Mouse (Mus musculus) layer of hippocampus, adult 11-12 months (tissue): ENCODE measurements around the gene Abcc3.
"Not testable (repeated sequence)": the region's sequence is repeated elsewhere in the genome, so short reads cannot be mapped to it uniquely, and the experiment has no call there.

ENCODE experiments used
- DNase-seq: peaks from one replicate; pipeline ENCODE4 v3.0.0; 2022; ENCODE audit warnings: low spot score

Abcc3 gene

GRCm38 (mm10) chr11:94402731-94403130, 9.9 kb upstream of the Abcc3 start:
- no peak for DNase-seq

GRCm38 (mm10) chr11:94402029-94402428, 9.2 kb upstream of the Abcc3 start:
- not testable (repeated sequence) for DNase-seq

GRCm38 (mm10) chr11:94400996-94401395, 8.2 kb upstream of the Abcc3 start:
- DNase-seq = no peak

GRCm38 (mm10) chr11:94394107-94394506, 1.3 kb upstream of the Abcc3 start:
- DNase-seq = no peak

GRCm38 (mm10) chr11:94393490-94393889, 693 bp upstream of the Abcc3 start:
- DNase-seq = not testable (repeated sequence)

GRCm38 (mm10) chr11:94391661-94392060, 1.1 kb downstream of the Abcc3 start:
- DNase-seq = no peak

GRCm38 (mm10) chr11:94390825-94391224, 2.0 kb downstream of the Abcc3 start:
- DNase-seq = no peak

GRCm38 (mm10) chr11:94389724-94390396, 2.9 kb downstream of the Abcc3 start:
- no peak for DNase-seq

GRCm38 (mm10) chr11:94389021-94389420, 3.8 kb downstream of the Abcc3 start:
- no peak for DNase-seq

- no peak for DNase-seq
Observed at GRCm38 (mm10) chr11:94387756-94388155, 5.0 kb downstream of the Abcc3 start.

- DNase-seq = peak; percentile 53
Observed at GRCm38 (mm10) chr11:94385977-94386771, 6.6 kb downstream of the Abcc3 start.

- DNase-seq = no peak
Observed at GRCm38 (mm10) chr11:94379736-94380135, 13.1 kb downstream of the Abcc3 start.

- DNase-seq = no peak
Observed at GRCm38 (mm10) chr11:94379061-94379460, 13.7 kb downstream of the Abcc3 start.

- no peak for DNase-seq
Observed at GRCm38 (mm10) chr11:94374276-94374948, 18.4 kb downstream of the Abcc3 start.

- DNase-seq = no peak
Observed at GRCm38 (mm10) chr11:94370809-94371208, 22.0 kb downstream of the Abcc3 start.

- no peak for DNase-seq
Observed at GRCm38 (mm10) chr11:94369981-94370380, 22.8 kb downstream of the Abcc3 start.

GRCm38 (mm10) chr11:94365340-94365739, 27.5 kb downstream of the Abcc3 start:
- DNase-seq = no peak

- DNase-seq = no peak
Observed at GRCm38 (mm10) chr11:94363690-94364089, 29.1 kb downstream of the Abcc3 start.

- DNase-seq = no peak
Observed at GRCm38 (mm10) chr11:94362101-94362500, 30.7 kb downstream of the Abcc3 start.

GRCm38 (mm10) chr11:94361166-94361870, 31.5 kb downstream of the Abcc3 start:
- DNase-seq = no peak

GRCm38 (mm10) chr11:94359168-94359567, 33.6 kb downstream of the Abcc3 start:
- DNase-seq = no peak

- DNase-seq = no peak
Observed at GRCm38 (mm10) chr11:94355521-94356217, 37.1 kb downstream of the Abcc3 start.
